ENCODE assay signal across 10 mouse cellular contexts in the genomic region with DNA sequence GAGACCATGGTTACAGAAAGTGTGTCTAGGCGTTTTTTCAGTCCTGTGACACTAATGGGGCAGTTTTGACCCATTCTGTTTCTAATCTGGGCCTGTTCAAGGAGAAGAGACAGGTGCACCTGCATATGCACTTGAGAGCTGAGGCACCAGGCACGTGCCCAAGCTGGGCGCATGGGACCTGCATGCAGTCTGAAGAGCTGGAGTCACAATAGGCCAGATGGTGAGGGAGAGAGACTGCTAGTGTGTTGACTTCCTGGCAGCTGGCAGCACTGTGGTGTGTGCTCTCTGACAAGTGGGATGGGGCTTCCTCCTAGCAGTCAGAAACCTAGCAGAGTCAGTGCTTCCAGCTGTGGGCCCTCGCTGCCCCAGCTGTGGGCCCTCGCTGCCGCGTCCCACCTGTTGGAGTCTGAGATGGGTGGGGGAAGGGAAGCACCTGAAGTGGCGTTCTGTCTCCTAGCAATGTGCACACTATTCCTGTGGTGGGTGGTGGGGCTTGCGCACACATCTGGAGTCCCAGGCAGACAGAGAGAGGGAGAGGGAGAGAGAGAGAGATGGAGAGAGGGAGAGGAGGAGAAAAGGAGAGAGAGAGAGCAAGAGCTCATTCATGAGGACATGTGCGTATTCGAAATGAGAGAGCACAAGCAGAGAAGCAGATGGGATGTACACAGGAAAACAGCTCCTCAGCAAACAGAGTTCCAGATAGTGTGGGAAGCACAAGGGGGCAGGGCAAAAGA. TPM values are rescaled to one million over a fixed set of nuclear protein-coding genes. Genes with fewer than 3 reads are reported as not detected.
DNase-seq lines count a peak whose midpoint lies in the region; ATAC-seq and TF ChIP-seq lines count a peak whose summit lies in the region.
"Had no signal": no experiment of that assay in that cellular context is flagged by ENCODE, and none has a peak within 500 bp of the region (broad histone marks: within the 10 kb centered on the region; RNA-seq: fewer than 3 reads in every experiment).

No protein-coding gene starts in this region.

- ATAC-seq in intestine, embryonic 15.5 days = no peak; the same call in 1 of the 2 replicates
- no peak for ATAC-seq in intestine, postnatal 0 days
- ATAC-seq in common myeloid progenitor, adult 5-6 weeks (replicated peaks; ENCODE audit: low read depth, poor library complexity, severe bottlenecking) = peak; percentile 60
- ATAC-seq in heart, embryonic 11.5 days (replicated peaks; ENCODE audit: insufficient number of reproducible peaks, low FRiP score, low TSS enrichment) = no peak

- no peak overlapping the region for H3K9ac ChIP-seq in intestine, embryonic 15.5 days
- H3K9ac ChIP-seq in intestine, postnatal 0 days (ENCODE audit: low read depth, low read length) = no peak overlapping the region
- H3K9ac ChIP-seq in heart, embryonic 11.5 days (ENCODE audit: low read depth, low read length) = no peak overlapping the region
- H3K9ac ChIP-seq: limb, embryonic 13.5 days; midbrain, embryonic 12.5 days had no signal

- no peaks in the 10 kb centered on the region; the same call in 1 of the 2 replicates for H3K4me1 ChIP-seq in intestine, embryonic 15.5 days (replicated peaks)
- no peaks in the 10 kb centered on the region for H3K4me1 ChIP-seq in intestine, postnatal 0 days (replicated peaks; ENCODE audit: control insufficient read depth, insufficient read depth, low read length)
- H3K4me1 ChIP-seq in thymus, adult 2 months (replicated peaks; ENCODE audit: control insufficient read depth, insufficient read depth, low read length) = no peaks in the 10 kb centered on the region
- H3K4me1 ChIP-seq in heart, embryonic 11.5 days (ENCODE audit: control insufficient read depth, insufficient read depth, low read length) = no peaks in the 10 kb centered on the region
- H3K4me1 ChIP-seq: limb, embryonic 13.5 days; midbrain, embryonic 12.5 days had no signal

- H3K4me3 ChIP-seq in intestine, embryonic 15.5 days (replicated peaks) = no peak overlapping the region
- no peak overlapping the region for H3K4me3 ChIP-seq in intestine, postnatal 0 days (ENCODE audit: low read depth, low read length)
- H3K4me3 ChIP-seq in thymus, adult 2 months (ENCODE audit: control insufficient read depth, insufficient read depth, low read length) = no peak overlapping the region
- no peak overlapping the region for H3K4me3 ChIP-seq in heart, embryonic 11.5 days (ENCODE audit: low read depth, low read length)
- H3K4me3 ChIP-seq: limb, embryonic 13.5 days; midbrain, embryonic 12.5 days had no signal

- no peak for TF ChIP-seq CTCF in intestine, postnatal 0 days (IDR thresholded peaks at IDR 0.05; ENCODE audit: low read depth)
- no peak for TF ChIP-seq CTCF in thymus, adult 2 months (IDR thresholded peaks at IDR 0.05; ENCODE audit: borderline replicate concordance, control insufficient read depth, extremely low read depth, insufficient read depth, low read length, poor library complexity)

- H3K9me3 ChIP-seq in intestine, embryonic 15.5 days = no peaks in the 10 kb centered on the region
- no peaks in the 10 kb centered on the region for H3K9me3 ChIP-seq in intestine, postnatal 0 days (ENCODE audit: control insufficient read depth)
- no peaks in the 10 kb centered on the region for H3K9me3 ChIP-seq in heart, embryonic 11.5 days (replicated peaks; ENCODE audit: control insufficient read depth, low read length)
- H3K9me3 ChIP-seq: limb, embryonic 13.5 days; midbrain, embryonic 12.5 days had no signal

- 0 out of 2 replicates have a peak overlapping the region, but pooled peaks have one; percentile 9 for H3K4me2 ChIP-seq in intestine, embryonic 15.5 days (replicated peaks)
- H3K4me2 ChIP-seq in intestine, postnatal 0 days (replicated peaks; ENCODE audit: low read depth) = no peak overlapping the region
- H3K4me2 ChIP-seq in heart, embryonic 11.5 days = no peak overlapping the region
- H3K4me2 ChIP-seq: limb, embryonic 13.5 days; midbrain, embryonic 12.5 days had no signal

- DNase-seq in layer of hippocampus, postnatal 14 days (ENCODE audit: low spot score in 2 of 2) = peak; percentile 43 to 45
- peak; percentile 61 for DNase-seq in thymus, adult 2 months
- DNase-seq in testis, postnatal 10 days (ENCODE audit: low spot score) = no peak
- DNase-seq: gastrocnemius, postnatal 25 days had no signal

- TF ChIP-seq POLR2A in thymus, adult 2 months (IDR thresholded peaks at IDR 0.05; ENCODE audit: control insufficient read depth, extremely low read depth, insufficient read depth, low read length, poor library complexity) = no peak

- no peaks in the 10 kb centered on the region for H3K36me3 ChIP-seq in intestine, embryonic 15.5 days
- H3K36me3 ChIP-seq in intestine, postnatal 0 days (ENCODE audit: control insufficient read depth, insufficient read depth) = no peaks in the 10 kb centered on the region
- no peaks in the 10 kb centered on the region for H3K36me3 ChIP-seq in thymus, adult 2 months (ENCODE audit: control insufficient read depth, insufficient read depth, low read length)
- no peaks in the 10 kb centered on the region for H3K36me3 ChIP-seq in heart, embryonic 11.5 days (ENCODE audit: control insufficient read depth, insufficient read depth, low read length)
- H3K36me3 ChIP-seq: limb, embryonic 13.5 days; midbrain, embryonic 12.5 days had no signal

- no peaks in the 10 kb centered on the region for H3K27me3 ChIP-seq in intestine, embryonic 15.5 days (replicated peaks)
- no peaks in the 10 kb centered on the region for H3K27me3 ChIP-seq in intestine, postnatal 0 days (replicated peaks; ENCODE audit: control insufficient read depth, insufficient read depth, low read length)
- H3K27me3 ChIP-seq in thymus, adult 2 months (ENCODE audit: control insufficient read depth, insufficient read depth, low read length) = no peaks in the 10 kb centered on the region
- H3K27me3 ChIP-seq in heart, embryonic 11.5 days (ENCODE audit: control insufficient read depth, insufficient read depth, low read length) = no peaks in the 10 kb centered on the region

- no peak overlapping the region for H3K27ac ChIP-seq in intestine, embryonic 15.5 days
- no peak overlapping the region for H3K27ac ChIP-seq in intestine, postnatal 0 days (ENCODE audit: low read depth, low read length)
- no peak overlapping the region for H3K27ac ChIP-seq in thymus, adult 2 months (ENCODE audit: control insufficient read depth, insufficient read depth, low read length)
- no peak overlapping the region for H3K27ac ChIP-seq in heart, embryonic 11.5 days (ENCODE audit: low read depth, low read length)
- H3K27ac ChIP-seq: limb, embryonic 13.5 days; midbrain, embryonic 12.5 days had no signal

- 25% methylated on average over 11 of the region's 11 CpGs for WGBS in intestine, embryonic 15.5 days
- 20% methylated on average over 11 of the region's 11 CpGs for WGBS in intestine, postnatal 0 days
- WGBS in thymus, adult 2 months = 15% methylated on average over 11 of the region's 11 CpGs
- 29% methylated on average over 11 of the region's 11 CpGs for WGBS in heart, embryonic 11.5 days (ENCODE audit: insufficient replicate concordance)

RNA-seq across cellular contexts. Expression of a gene that starts 7.3 kb away (rescaled TPM):
- polyA plus RNA-seq in intestine, embryonic 15.5 days (2015; fragmentation: Nextera tagmentation; extraction: Ambion mirVana) = 6.8 and 6.9 TPM in 2 replicates
- 4.0 and 4.2 TPM in 2 replicates for polyA plus RNA-seq in intestine, postnatal 0 days (2015; fragmentation: Nextera tagmentation; extraction: Ambion mirVana)
- 0.53 and 1.5 TPM in 2 replicates for total RNA-seq in common myeloid progenitor, adult 5-6 weeks (2017)
- total RNA-seq in layer of hippocampus, postnatal 14 days (2021) = 100 to 1,000 TPM; 161 to 173 TPM
- polyA plus RNA-seq in thymus, adult 2 months (2012; rRNA removed) = 3.8 and 5.0 TPM in 2 replicates
- 2.1 and 2.8 TPM in 2 replicates for polyA plus RNA-seq in heart, embryonic 11.5 days (2014; fragmentation: Nextera tagmentation; extraction: Ambion mirVana)
